Mouse (Mus musculus) embryo, embryonic 9.5 days (tissue): ENCODE measurements around the gene Mdga1.
A peak's percentile ranks its signal among the peaks of the same experiment; 100 is the strongest.

Experiments
- DNase-seq: peaks from one replicate; pipeline ENCODE4 v3.0.0-alpha.2; 2017; ENCODE audit errors: extremely low spot score

Gene Mdga1

GRCm38 (mm10) chr17:29886655-29887251 lies 83.1 kb downstream of the Mdga1 start:
- peak; percentile 46 for DNase-seq

DNA sequence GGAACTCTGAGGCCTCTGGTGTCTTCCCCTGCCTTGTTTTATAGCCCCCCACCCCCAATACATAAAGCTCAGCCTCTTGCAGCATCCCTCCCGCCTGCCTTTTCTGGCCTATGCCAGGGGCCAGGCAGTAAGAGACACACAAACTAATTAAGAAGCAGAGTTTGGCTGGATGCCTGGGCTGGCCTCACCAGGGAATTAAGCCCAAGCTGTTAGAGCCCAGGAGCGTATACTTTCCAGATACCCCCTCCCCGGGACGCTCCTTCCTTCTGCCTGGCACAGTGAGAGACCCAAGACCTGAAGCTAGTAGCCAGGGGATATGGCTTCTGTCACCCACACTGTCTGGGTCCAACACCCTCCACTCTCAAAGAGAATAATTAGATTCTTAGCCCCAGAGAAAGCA lies 83.8 kb downstream of the Mdga1 start:
- DNase-seq, result no peak

DNA sequence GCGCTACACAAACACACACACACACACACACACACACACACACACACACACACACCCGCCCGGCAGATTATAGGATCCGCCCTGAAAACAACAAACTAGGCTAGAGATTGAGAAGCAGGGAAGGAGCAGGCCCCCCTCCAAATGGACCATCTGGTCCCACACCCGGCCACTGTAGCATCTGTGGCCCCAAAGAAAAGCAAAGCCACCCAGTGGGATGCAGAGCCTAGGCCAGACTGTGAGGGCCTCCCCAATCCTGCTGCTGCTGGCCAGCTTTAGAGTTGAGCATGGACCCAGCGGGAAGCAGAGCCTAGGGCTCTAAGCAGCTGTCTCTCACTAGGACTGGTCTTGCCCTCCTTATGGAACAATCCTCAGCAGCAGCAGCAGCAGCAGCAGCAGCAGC lies 85.3 kb downstream of the Mdga1 start:
- no peak for DNase-seq

DNA sequence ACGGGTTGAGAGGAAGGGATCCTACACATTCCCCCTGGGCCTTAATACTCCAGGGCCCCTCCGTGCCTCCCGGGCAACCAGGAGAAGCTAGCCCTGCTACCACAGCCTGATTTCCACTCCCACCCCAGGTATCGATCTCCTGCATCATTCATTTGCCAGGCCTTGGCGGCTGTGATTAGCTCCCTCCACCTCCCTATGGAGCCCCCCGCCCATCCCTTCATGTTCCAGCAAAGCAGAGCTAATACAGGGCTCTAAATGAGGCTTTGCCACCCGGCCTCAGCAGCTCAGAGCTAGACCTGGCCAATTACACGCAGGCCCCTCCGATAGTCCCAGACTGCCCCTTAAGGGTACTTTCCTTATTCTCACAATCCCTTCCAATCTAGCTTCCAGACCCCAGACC lies 86.5 kb downstream of the Mdga1 start:
- no peak for DNase-seq

DNA sequence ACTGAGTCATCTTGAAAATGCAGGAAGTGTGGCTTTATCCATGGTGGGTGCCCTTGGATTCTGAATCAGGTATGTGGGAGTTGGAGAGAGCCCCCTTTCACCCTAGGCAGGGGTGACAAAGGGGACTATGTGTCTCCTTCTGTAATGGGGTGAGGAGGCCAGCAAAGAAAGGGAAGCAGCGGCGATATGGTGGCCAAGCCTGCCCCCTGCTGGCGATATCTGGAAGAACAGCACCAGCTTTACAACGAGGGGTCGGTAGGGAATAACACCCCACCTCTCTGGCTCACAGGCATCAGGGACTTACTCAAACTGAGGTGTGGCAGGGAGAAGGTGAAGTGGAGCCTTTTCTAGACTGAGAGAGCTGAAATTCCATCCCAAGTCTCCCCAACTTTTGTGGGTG lies 87.0 kb downstream of the Mdga1 start:
- DNase-seq, result peak; percentile 79

DNA sequence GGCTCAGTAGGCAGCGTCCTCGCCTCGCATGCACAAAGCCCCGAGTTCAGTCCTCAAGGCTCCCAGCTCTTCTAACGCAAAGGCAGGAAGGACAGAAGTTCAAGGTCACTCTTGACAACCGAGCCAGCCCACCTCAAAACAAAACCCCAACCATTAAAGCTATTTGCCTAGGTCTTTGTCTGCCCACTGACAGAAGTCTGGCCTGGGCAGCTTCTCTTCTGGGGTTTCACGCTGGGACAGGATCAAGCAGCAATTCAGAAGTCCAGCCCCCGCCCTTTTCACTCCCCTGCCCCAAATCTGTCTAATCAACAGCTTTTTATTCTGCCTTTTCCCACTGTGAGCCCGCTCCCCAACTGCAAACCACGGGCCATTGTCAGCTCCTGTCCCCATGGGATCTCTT lies 89.6 kb downstream of the Mdga1 start:
- no peak for DNase-seq

DNA sequence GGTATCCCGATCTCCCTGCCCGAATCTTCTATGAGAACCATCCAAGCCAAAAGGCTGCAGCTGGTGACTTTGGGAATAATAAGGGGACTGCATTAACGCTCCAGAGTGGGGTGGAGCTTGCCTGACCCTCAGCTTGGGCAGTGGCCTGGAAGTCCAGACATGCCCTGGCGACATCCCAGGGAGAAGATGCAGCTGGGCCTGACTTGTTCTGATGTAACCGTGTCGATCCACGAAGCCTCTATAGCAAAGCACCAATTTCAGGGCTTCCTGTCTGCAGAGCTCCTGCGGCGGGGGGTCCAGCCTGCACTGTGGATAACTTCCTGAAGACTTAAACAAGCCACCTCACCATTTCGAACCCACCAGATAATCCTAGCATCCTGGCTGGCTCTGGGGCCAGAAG lies 90.9 kb downstream of the Mdga1 start:
- DNase-seq, result no peak

GRCm38 (mm10) chr17:29874082-29874679 lies 95.7 kb downstream of the Mdga1 start:
- DNase-seq, result no peak

DNA sequence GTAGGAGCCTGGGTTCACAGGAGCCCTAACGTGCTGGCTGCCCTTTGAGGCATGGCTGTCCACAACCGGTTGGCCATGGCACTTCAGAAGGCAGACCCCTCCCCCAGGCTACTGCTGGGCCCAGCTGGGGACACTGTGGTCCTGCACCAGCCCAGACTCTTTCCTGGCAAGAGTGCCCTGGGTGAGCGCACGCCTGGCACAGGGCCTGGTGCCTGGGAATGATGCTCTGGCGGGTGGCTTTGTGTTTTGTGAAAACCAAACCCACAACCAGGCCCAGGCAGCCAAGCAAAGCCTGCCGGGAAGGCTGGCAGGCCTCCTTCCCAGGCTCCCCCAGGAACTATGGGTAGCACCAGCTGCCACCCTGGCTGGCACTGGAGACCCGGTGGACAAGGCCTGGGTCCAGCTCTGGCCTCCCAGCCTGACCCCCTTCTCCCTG lies 96.3 kb downstream of the Mdga1 start:
- DNase-seq, result no peak

- no peak for DNase-seq
Observed at GRCm38 (mm10) chr17:29870316-29870715, 99.6 kb downstream of the Mdga1 start.

DNA sequence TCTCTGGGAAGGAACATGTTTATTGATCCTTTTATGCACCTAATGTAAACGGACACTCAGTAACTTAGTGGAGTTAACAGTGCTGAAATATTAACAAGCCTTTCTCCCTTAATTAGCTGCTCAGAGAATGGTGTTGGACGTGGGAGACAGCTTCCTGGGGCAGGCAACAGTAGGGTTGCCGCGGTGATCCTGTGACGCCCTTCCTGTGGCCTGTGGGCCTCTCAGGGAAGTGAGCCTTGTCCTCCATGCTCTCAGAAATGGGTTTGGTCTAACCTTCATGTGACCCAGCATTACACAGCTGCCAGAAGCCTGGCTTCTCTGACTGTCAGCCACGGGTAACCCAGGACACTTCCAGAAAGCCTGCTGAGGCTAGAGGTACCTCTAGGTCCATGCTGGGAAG lies 104.0 kb downstream of the Mdga1 start:
- DNase-seq, result no peak

DNA sequence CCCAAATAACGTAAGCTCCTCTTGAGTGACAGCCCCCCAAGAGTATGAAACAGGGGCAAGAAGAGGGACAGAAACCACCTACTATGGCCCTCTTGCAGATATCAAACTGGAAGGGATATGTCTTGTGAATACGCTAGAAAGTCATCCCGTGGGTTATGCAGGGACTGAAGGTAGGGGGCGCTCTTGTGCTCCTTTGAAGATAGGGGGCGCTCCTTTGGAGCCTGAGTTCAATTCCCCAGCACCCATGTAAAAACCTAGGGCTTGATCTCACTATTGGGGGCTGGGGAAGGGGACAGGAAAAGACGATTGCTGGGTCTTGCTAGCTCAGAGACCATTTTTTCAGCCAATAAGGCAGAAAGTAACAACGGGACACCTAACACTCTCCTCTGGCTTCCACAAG lies 105.4 kb downstream of the Mdga1 start:
- DNase-seq, result no peak

DNA sequence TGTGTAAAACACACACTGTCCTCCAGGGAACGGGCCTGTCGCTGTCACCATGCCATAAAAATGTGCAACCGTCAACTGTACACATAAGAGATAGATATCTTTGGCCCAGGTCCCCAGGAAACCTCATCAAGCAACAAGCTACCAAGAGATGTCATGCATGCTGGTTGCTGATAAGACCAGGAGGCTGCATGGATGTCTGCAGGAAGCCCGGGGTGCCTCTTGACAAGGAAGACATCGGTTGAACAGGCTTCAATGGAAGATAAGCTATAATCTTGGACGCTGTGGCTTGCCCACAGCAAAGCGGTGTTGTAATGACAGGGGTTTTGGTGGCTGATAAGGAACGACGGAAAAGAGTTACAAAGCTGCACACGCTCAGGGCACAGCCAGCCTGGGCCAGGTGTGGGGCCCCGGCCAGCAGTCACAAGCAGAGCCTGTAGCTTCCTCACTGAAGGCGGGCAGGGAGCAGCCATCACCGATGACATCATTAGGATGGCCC lies 110.1 kb downstream of the Mdga1 start:
- no peak for DNase-seq

- DNase-seq, result no peak
Observed at GRCm38 (mm10) chr17:29858764-29859163, 111.1 kb downstream of the Mdga1 start.

DNA sequence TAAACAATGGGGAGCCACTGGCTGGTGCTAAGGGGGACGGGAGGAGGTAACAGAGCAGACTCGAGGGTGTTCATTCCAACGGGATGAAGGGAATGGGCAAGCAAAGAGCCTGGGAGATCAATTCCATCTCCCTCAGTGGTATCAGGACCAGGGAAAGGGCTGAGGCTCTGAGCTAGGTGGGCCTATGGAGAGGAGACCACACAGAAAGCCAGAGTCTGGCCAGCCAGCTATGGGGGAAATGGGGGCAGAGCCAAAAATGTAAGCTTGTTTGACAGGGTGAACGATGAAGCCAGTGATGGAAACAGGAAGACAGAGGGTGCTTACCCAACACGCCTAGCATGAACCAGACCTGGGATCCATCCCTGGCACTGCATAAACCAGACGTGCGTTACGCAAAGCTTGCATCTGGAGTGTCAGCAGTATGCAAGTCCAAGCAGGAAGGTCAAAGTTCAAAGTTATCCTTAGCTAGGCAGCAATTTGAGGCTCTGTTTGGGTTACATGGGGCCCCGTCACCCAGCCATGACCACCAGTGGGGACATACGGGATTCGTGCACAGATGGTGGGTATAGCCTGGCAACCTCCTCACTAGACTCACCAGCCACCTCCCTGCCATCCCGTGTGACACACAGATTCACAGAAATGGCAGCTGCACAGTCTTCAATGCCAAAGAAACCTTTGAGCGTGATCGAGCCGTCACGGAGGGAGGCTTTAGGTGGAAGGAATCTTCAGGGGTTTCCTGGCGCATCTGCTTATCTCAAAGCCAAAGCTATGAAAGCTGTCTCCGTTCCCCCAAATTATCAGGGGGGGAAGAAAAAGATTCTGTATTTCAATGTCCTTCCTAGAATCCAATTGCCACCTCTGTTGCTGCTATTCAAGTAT lies 113.9 kb downstream of the Mdga1 start:
- DNase-seq, result no peak

GRCm38 (mm10) chr17:29854835-29855234 lies 115.1 kb downstream of the Mdga1 start:
- no peak for DNase-seq

DNA sequence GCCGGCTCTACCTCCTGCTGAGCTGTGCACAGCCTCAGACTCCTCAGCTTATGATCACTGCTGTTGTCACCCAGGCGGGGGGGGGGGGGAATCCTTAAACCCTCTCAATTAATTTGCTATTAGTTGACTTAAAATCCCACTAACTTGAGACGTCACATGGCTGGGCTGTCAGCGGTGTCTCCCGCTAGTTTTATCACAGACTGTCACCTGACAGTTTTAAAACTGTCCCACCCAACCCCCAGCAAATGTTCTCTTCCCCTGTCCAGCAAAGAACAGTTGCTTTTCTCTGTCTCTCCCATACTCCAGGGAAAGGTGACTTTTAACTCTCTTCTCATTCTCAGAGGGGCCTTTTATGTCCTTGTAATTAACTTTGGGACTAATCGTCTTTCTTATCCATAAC lies 115.5 kb downstream of the Mdga1 start:
- no peak for DNase-seq

GRCm38 (mm10) chr17:29852846-29853486 lies 116.9 kb downstream of the Mdga1 start:
- no peak for DNase-seq

DNA sequence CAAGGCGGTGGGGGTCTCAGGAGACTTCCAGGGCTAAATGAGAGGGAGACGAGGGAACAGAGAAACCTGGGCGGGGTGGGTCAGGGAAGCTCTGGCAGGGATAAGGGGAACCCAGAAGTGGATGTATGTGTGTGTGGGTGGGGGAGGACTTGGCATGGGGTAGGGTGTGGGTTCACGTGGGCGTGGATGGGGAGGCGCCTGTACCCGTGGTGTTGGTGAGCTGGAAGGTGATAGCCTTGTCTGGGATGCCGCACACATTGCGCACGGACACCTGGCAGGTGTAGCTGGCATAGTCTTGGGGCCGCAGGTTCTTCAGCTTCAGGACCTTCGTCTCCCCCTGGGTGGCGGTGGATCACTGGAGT lies 120.5 kb downstream of the Mdga1 start:
- DNase-seq, result no peak

DNA sequence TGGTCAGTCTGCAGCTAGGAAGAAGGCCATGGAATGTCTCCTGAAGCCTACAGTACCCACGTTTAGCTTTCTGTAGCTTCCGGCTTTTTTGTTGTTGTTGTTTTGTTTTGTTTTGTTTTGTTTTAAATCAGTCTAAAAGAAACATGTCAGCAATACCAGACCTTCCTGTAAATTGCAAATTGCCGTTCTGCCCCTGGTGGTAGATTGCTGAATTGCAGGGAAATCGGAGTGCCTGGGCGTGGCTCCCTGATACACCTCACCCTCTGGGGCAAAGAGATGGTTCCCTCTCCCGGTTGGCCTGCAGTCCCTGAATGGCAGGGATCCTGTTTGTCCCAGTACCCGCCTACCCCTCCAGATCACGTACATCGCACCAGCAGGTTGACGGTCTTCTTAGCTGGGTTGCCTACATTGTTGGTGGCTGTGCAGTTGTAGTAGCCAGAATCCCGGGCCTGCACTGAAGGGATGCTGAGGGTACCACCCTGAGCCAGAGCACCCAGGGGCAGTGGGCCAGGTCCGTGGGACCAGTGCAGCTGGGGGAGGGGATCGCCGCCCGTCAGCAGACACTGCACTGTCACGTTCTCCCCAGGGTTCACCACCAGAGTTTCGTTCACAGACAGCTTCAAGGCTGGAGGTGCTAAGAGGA lies 121.0 kb downstream of the Mdga1 start:
- DNase-seq, result peak; percentile 66

DNA sequence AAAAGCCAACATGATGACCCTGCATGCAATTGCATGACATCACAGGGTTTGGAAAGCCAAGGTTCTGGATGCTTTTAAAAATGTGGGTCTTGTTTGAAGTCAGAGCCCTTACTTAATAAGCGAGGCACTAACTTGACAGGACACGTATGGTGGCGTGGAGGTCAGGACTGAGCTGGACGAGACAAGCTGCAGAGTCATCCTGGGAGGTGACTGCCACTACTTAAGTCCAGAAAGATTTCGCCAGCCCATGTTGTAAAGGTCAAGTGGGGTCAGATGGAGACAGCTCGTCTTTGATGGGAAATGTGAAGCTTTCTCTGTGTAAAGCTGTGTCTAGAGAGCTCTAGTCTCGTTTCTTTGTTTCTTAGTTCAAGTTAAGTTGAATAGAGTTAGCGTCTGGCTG lies 122.6 kb downstream of the Mdga1 start:
- peak; percentile 30 for DNase-seq

GRCm38 (mm10) chr17:29846284-29846683 lies 123.6 kb downstream of the Mdga1 start:
- no peak for DNase-seq
